Mouse (Mus musculus): Measurements from ENCODE around the gene Ern1.
"Not testable (repeated sequence)": the region's sequence is repeated elsewhere in the genome, so short reads cannot be mapped to it uniquely, and the experiment has no call there.

The Ern1 gene

GRCm38 (mm10) chr11:106481651-106482050 is 6.0 kb downstream of the Ern1 start:
- DNase-seq (ENCODE audit: low read depth): no peak

DNA sequence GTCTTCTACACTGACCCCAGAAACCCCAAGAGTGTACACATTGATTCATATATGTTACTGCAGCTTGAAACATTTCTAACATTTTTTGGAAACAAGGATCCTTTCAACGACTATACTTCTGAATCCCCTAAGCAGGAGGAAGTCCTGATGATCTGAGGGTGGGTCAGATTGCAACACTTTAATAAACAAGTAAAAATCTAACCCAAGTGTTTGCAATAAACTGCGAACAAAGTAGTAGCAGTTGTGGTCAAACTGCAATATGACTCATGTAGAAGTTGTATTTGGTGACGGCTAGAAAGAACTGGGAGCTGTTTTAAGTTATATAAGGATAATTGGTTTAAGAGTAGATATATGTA is 7.1 kb downstream of the Ern1 start:
- DNase-seq (ENCODE audit: low read depth): no peak

GRCm38 (mm10) chr11:106479619-106480529 is 7.8 kb downstream of the Ern1 start:
- no peak for DNase-seq (ENCODE audit: low read depth)

GRCm38 (mm10) chr11:106478745-106479144 is 8.9 kb downstream of the Ern1 start:
- DNase-seq (ENCODE audit: low read depth): no peak

DNA sequence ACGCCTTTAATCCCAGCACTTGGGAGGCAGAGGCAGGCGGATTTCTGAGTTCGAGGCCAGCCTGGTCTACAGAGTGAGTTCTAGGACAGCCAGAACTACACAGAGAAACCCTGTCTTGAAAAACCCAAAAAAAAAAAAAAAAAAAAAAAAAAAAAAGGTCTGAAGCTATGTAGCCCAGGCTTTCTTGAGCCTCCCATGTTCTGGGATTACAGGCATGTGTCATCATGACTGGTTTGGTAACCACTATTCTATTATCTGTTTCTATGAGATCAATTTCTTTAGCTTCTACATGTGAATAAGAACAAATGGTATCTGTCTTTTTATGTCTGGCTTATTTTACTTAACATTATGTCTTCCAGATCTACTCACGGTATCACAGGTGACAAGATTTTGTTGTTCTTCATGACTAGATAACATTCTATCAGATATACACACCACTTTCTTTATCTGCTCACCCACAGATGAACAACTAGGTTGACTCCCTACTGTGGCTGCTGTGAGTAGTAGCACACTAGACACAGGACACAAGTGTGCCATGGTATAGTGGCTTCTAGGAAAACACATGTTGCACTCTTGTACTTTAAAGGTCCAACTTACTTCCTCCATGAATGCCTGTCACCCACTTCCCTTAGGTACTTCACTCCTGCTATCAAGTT is 10.0 kb downstream of the Ern1 start:
- DNase-seq (ENCODE audit: low read depth): no peak

DNA sequence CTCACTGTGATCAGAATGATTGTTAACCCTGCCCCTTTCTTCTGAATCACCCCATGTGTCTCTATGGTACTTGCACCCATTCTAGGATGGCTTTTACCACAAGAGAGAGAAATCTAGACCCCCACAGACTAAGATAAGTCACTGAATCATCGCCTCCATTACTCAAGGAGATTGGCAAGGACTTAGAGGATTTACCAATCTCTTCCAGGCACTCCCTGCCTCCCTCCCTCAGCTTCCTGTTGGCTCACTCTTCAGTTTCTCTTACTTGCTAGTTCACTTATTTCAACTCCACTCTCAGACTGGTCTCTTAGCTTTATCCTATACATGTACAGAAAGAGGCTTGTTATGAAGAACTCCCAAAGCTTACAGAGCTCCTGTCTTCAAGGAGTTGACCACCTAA is 12.3 kb downstream of the Ern1 start:
- peak; percentile 55 for DNase-seq (ENCODE audit: low read depth)

DNA sequence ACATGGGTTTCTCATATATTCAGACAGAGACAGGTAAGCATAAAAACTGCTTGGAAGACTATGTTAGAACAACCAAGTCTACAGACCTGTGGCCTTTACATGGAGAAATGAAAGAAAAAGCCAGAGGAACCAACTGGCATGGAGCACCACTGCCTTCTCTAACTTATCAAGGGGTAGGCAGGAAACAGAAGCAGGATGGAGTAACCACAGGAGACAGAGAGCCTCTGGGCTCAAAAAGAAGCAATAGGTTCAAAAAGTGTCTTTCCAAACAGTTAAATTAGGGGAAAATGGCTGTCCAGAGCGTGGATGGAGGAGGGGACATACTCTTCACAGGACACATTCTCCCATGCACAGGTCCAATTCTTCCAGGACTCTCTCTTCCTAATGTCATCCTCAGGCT is 16.0 kb downstream of the Ern1 start:
- DNase-seq (ENCODE audit: low read depth): no peak

GRCm38 (mm10) chr11:106468509-106468908 is 19.1 kb downstream of the Ern1 start:
- DNase-seq (ENCODE audit: low read depth): no peak

DNA sequence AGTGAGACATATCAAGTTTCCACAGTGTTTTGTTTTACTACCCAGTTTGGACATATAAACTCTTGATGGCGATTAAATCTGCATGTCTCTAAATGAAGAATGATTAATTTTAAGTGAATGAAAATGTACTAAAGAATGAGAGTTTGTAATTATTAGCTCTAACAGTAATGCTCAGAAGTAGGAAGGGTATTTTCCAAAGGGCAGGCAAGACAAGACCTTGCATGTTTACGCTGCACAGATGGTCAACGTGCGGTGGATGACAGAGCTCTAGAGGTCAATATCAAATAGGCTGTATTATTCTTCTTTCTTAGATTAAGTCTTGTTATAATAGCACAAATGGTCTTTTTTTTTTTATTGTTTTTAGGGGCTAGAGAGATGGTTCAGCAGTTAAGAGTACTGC is 21.7 kb downstream of the Ern1 start:
- DNase-seq (ENCODE audit: low read depth): no peak

GRCm38 (mm10) chr11:106465545-106465903 is 22.1 kb downstream of the Ern1 start:
- no peak for DNase-seq (ENCODE audit: low read depth)

DNA sequence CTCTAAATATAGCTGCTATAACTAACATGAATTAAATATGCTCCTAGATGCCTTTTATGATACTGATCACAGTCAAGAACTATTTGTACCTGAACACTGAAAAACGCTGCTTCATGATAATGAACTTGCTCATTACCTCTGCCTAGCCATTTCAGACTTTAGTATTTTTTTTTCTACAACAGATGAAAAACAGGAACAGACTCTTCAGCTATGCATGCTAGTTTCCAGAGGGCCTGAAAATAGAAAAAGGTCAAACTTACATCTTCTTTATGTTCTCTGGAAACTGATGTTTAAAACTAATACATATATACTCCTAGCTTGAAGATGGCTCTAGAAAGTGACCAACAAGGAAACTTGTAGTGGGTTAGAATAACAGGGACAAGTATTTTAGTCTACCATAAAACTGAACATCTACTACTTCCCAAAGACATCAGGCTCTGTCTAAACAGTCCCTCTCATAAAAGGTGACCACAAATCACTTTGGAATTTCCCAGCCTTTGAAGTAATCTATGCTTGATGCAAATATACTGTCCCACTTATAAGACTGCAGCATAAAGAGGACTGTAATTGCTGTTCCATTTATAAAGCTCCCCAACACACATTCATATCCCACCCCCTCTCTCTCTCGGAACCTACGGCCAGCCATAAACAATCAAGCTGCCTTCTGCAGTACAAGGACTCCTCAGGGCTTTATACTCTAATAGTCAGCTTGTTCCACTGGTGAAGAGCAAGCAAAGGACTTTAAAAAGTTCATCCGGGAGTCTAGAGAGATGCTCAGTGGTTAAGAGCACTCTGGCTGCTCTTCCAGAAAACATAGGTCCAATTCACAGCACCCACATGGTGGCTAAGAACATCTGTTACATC is 22.7 kb downstream of the Ern1 start:
- no peak for DNase-seq (ENCODE audit: low read depth)

- DNase-seq (ENCODE audit: low read depth): no peak
Observed at GRCm38 (mm10) chr11:106463845-106464244, 23.8 kb downstream of the Ern1 start.

DNA sequence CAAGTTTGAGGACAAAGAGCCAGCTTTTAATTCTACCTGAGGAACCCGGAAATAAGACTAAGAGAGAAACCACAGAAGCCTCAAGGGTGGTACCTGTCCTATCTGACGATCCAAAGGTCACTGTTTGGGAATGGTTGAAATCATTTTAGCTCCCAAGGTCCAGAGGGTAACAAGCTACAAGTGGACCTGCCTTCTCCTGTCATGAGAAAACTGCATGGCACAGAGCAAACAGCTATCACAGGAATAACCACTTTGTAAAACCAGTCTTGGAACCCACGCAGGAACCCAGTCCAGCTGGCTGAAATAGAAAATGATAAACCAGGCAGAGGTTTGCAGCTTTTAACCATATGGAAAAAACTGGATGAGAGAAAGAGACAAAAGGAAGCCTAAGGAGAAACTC is 25.3 kb downstream of the Ern1 start:
- DNase-seq (ENCODE audit: low read depth): no peak

GRCm38 (mm10) chr11:106461145-106461932 is 26.3 kb downstream of the Ern1 start:
- DNase-seq (ENCODE audit: low read depth): no peak

GRCm38 (mm10) chr11:106460671-106461070 is 27.0 kb downstream of the Ern1 start:
- no peak for DNase-seq (ENCODE audit: low read depth)

DNA sequence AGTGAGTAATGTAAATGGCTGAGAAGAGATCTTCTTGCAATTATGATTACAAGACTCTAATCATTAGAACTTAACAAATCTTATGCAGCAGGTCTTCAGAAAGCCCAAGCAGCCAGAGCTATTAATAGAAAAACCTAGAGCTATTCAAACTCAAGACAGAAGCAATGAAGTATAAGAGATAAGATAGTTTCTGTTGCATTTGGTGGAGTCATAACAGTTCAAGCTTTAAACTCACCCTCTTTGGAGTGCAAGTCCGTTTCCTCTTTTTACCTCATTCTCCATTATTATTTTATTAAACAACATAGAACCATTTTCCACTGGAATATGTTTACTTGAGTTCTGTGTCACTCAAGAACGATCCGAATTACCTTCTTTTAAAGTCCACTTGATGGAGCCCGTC is 29.1 kb downstream of the Ern1 start:
- no peak for DNase-seq (ENCODE audit: low read depth)

DNA sequence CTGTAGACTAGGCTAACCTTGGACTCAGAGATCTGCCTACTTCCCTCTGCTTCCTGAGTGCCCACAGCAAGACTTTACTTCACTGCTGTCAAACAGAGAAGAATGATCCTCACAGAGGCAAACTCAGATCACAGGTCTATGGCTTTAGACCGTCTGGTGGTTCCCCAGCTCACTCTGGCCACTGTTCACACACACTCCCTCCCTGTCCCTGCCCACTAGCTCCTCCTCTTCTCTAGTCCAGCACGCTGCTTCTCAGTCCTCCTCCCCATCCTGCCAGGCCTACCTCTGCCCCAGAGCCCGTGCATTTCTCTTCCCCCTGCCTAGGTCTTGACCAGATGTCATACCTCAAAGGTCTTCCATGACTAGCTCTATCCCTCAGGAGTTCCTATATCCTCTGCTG is 44.0 kb downstream of the Ern1 start:
- DNase-seq (ENCODE audit: low read depth): no peak

GRCm38 (mm10) chr11:106442564-106442963 is 45.1 kb downstream of the Ern1 start:
- DNase-seq (ENCODE audit: low read depth): not testable (repeated sequence)

DNA sequence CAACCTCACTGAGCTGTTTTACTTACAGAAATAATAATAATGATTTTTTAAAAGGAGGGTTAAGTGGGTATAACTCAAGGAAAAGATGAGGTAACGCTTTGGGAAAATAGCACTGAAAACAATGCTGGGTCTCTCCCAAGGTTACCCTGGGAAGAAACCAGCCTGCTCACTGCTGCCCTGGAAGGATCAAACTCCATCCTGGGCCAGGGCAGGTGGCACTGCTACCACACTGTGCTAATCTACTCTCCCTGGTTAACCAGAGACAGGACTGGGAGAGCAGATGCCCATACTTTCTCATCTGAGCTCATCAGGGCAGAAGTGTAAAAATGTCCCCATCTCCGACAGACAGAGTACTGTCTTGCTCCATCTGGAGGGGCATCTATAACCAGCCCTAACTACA is 47.3 kb downstream of the Ern1 start:
- DNase-seq (ENCODE audit: low read depth): no peak

DNA sequence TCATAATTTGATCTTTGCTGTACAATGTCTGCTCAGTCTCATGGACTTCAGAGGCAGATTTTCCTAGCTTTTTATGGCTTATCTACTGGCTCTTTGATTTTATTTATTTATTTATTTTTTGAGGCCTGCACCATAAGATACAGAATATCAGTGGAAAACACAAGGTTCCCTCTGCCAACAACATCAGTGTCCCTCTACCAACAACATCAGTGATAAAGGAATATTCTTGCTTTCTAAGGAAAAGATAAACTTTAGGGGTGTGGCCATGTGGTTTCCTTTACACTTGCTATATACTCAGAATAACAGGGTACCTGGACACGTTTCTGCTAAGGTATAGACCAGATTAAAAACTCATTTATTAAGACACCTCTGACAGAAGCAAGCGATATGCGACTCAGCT is 48.3 kb downstream of the Ern1 start:
- no peak for DNase-seq (ENCODE audit: low read depth)

DNA sequence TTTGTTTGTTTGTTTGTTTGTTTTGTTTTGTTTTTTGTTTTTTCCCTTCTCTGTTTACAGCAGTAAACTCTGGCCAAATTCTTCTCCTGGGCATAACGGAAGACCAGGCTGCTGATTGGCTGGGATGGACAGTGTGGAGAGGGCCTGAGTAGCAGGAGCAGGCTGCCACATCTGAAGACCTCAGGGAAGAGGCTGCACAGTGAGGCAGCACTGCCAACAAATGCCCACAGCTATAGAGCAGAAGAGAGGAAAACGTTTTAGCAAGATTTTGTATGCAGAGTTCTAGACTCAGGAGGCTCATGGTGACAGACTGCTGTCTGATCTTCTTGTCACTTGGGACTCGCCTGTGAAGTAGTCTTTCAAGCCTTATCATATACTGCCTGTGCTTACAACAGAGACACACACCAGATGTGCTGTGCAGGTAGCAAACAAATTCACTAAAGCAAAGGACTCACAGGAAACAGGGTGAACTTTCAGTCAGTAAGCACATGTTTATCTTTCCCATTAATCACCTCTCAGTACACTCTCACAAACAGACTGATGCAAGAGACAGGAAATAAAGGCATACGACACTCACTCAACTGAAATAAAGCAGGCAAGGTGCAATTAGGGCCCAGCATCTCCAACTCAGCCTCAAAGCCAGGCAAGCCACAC is 49.0 kb downstream of the Ern1 start:
- DNase-seq (ENCODE audit: low read depth): no peak
